Mouse (Mus musculus) brain, embryonic 14.5 days (tissue): ENCODE data around the gene Aplp2.

Source experiments
- CTCF ChIP-seq: fragments of 200-500 bp; IDR thresholded peaks from 2 replicates; pipeline ENCODE4 v1.5.1; 2012; ENCODE audit warnings: inconsistent platforms, mild to moderate bottlenecking, moderate library complexity, borderline replicate concordance; ENCODE audit not compliant: insufficient read depth, insufficient read length; ENCODE audit errors: extremely low read depth
- POLR2A ChIP-seq: fragments of 200-500 bp; IDR thresholded peaks from 2 replicates; pipeline ENCODE4 v1.6.1; 2012; ENCODE audit warnings: mild to moderate bottlenecking, inconsistent platforms, borderline replicate concordance; ENCODE audit not compliant: poor library complexity, insufficient read depth, insufficient read length, severe bottlenecking; ENCODE audit errors: extremely low read depth

DNA sequence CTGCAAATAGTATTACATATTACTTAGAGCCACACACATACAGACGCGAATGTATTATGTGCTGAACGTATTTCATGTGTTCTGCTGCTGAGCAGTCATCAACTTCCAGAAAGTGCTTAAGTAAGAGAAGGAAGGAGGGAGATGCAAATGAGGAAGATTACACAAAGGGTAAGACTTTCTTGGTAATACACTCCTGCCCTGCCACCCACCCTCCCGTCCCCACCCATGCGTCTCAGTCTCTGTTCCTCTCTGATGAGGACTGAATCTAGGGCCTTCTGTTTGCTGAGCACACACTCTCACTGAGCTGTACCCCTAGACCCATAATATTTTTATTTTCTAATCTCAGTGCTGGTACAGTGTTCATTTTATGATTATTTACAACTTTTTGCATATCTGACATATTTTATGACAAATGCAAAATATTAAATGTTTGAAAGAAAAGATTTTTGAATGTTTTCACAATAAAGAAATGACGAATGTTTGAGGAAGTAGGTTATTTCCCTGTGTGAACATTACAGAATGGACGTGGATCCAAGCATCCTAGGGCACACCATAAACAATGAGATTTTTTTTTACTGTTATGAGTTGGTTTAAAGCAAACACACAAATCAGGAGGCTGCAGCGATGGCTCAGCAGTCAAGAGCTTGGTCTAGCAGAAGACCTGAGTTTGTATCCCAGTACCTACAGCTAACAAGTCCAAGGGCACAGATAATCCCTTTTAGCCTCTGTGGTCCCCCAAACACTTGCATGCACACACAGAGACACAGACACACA, 36.0 kb upstream of the Aplp2 start:
- TF ChIP-seq CTCF (no peak), POLR2A (no peak)
